8 mouse cellular contexts compared by ENCODE assay signal in the genomic region with DNA sequence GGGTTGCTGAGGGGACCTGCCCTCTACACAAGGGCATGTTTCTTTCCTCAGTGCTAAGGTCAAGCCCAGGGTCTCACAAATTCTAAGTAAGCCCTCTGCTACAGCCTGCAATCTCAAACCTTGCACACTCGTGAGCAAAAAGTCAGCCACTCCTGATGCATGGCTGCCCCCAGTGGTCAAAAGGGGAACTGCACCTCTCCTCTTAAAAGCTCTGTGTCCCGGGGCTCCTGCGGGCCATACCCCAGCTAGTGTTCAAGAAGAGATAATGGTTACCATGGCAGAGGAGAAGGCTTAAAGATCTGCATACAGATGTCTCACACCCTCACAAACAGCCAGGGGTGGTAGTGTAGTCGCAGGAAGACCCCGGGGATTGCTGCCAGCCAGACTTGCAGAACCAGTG. TPM values are rescaled to one million over a fixed set of nuclear protein-coding genes. Genes with fewer than 3 reads are reported as not detected.
A peak's percentile ranks its signal among the peaks of the same experiment; 100 is the strongest.
DNase-seq lines count a peak whose midpoint lies in the region; ATAC-seq and TF ChIP-seq lines count a peak whose summit lies in the region.

No protein-coding gene starts in this region.

- H3K4me3 ChIP-seq in E14TG2a.4 (replicated peaks; ENCODE audit: low read length): no peak overlapping the region
- H3K4me3 ChIP-seq in heart, embryonic 16.5 days (ENCODE audit: low read length): no peak overlapping the region
- no peak overlapping the region for H3K4me3 ChIP-seq in layer of hippocampus, adult 2 months

- no peak overlapping the region for H3K4me2 ChIP-seq in heart, embryonic 16.5 days (ENCODE audit: low read depth, low read length)

- H3K9me3 ChIP-seq in E14TG2a.4 (ENCODE audit: low read length): no peaks in the 10 kb centered on the region
- no peaks in the 10 kb centered on the region for H3K9me3 ChIP-seq in heart, embryonic 16.5 days (replicated peaks; ENCODE audit: control insufficient read depth, low read length)

- H3K27ac ChIP-seq in heart, embryonic 16.5 days (ENCODE audit: low read length): no peak overlapping the region
- H3K27ac ChIP-seq in layer of hippocampus, adult 2 months: no peak overlapping the region

- H3K9ac ChIP-seq in heart, embryonic 16.5 days (ENCODE audit: low read length): no peak overlapping the region

- peaks cover 68% of the 10 kb centered on the region for H3K4me1 ChIP-seq in E14TG2a.4 (replicated peaks; ENCODE audit: low read depth, low read length)
- no peaks in the 10 kb centered on the region for H3K4me1 ChIP-seq in heart, embryonic 16.5 days (ENCODE audit: control insufficient read depth, insufficient read depth, low read length)

- H3K27me3 ChIP-seq in E14TG2a.4 (ENCODE audit: insufficient read depth, low read length): no peaks in the 10 kb centered on the region
- no peaks in the 10 kb centered on the region for H3K27me3 ChIP-seq in heart, embryonic 16.5 days (ENCODE audit: control insufficient read depth, insufficient read depth, low read length)

- 7% methylated on average over 5 of the region's 5 CpGs for WGBS in heart, embryonic 16.5 days

- ATAC-seq in heart, embryonic 16.5 days (replicated peaks; ENCODE audit: extremely low read depth, insufficient read depth, low FRiP score): 0 out of 2 replicates have a peak, but pooled peaks have one; percentile 8

- peak; percentile 80 for DNase-seq in adrenal gland, postnatal 25 days
- peak; percentile 80 for DNase-seq in embryo, embryonic 9.5 days (ENCODE audit: extremely low spot score)
- peak; percentile 61 to 87 for DNase-seq in layer of hippocampus, adult 2 months (ENCODE audit: low spot score in 2 of 2)
- DNase-seq in lung, postnatal 14 days: peak; percentile 92
- DNase-seq in right cerebral cortex, adult 18-20 months: peak; percentile 69
- DNase-seq in urinary bladder, postnatal 10 days (ENCODE audit: low spot score): peak; percentile 57

- peak; percentile 97 for TF ChIP-seq CTCF in E14TG2a.4 (conservative IDR thresholded peaks at IDR 0.05; ENCODE audit: low read length)
- peak; percentile 98 for TF ChIP-seq CTCF in layer of hippocampus, adult 2 months (conservative IDR thresholded peaks at IDR 0.05)

- H3K36me3 ChIP-seq in E14TG2a.4 (ENCODE audit: insufficient read depth, low read length): no peaks in the 10 kb centered on the region
- H3K36me3 ChIP-seq in heart, embryonic 16.5 days (ENCODE audit: control insufficient read depth, insufficient read depth): no peaks in the 10 kb centered on the region

RNA-seq across cellular contexts. Expression of a gene that starts 9.2 kb away (rescaled TPM):
- 32.8 and 35.8 TPM in 2 replicates for total RNA-seq in adrenal gland, postnatal 25 days (2021)
- polyA plus RNA-seq in heart, embryonic 16.5 days (2015; fragmentation: Nextera tagmentation; extraction: Ambion mirVana): 5.8 and 6.5 TPM in 2 replicates
- 10 to 100 TPM; 41.1 to 42.9 TPM for total RNA-seq in layer of hippocampus, adult 2 months (2021)
